Mouse (Mus musculus) midbrain, postnatal 0 days (tissue): Measurements from ENCODE around the gene Rnf217. TPM values are rescaled to one million over a fixed set of nuclear protein-coding genes. Genes with fewer than 3 reads are reported as not detected.

ENCODE experiments used
- ATAC-seq: fragments of 200-750 bp; cut with Nextera tagmentation; 2 replicates; pipeline ENCODE4 v1.8.0; 2017; ENCODE audit warnings: moderate number of reproducible peaks, mild to moderate bottlenecking, moderate TSS enrichment, moderate library complexity; ENCODE audit not compliant: low FRiP score
- DNase-seq: peaks from one replicate; pipeline ENCODE4 v3.0.0-alpha.2; 2015; ENCODE audit warnings: low spot score
- H3K27ac ChIP-seq: fragments of 300-500 bp; sonication (generic); 2 replicates; pipeline ENCODE4 v1.5.1; 2014; ENCODE audit warnings: low read depth, mild to moderate bottlenecking, low read length, mixed read lengths
- H3K27me3 ChIP-seq: fragments of 300-500 bp; sonication (generic); 2 replicates; pipeline ENCODE4 v1.6.1; 2014; ENCODE audit warnings: low read length, control low read depth, mixed read lengths; ENCODE audit not compliant: insufficient read depth
- H3K36me3 ChIP-seq: fragments of 300-500 bp; sonication (generic); 2 replicates; pipeline ENCODE4 v1.6.1; 2014; ENCODE audit warnings: low read length, control low read depth, mixed read lengths; ENCODE audit not compliant: insufficient read depth
- H3K4me1 ChIP-seq: fragments of 300-500 bp; sonication (generic); 2 replicates; pipeline ENCODE4 v1.6.1; 2014; ENCODE audit warnings: mild to moderate bottlenecking, control low read depth, antibody characterized with exemption, low read length, mixed read lengths; ENCODE audit not compliant: insufficient read depth
- H3K4me2 ChIP-seq: fragments of 300-500 bp; sonication (generic); 2 replicates; pipeline ENCODE4 v1.6.1; 2014; ENCODE audit warnings: low read depth, mild to moderate bottlenecking, low read length, mixed read lengths; ENCODE audit not compliant: poor library complexity, severe bottlenecking
- H3K4me3 ChIP-seq: fragments of 300-500 bp; sonication (generic); 2 replicates; pipeline ENCODE4 v1.5.1; 2014; ENCODE audit warnings: low read depth, mild to moderate bottlenecking, low read length, moderate library complexity
- H3K9ac ChIP-seq: fragments of 300-500 bp; sonication (generic); replicated peaks from 2 replicates; pipeline ENCODE4 v1.6.1; 2014; ENCODE audit warnings: mild to moderate bottlenecking, low read length, moderate library complexity, mixed read lengths; ENCODE audit not compliant: poor library complexity, severe bottlenecking
- H3K9me3 ChIP-seq: fragments of 300-500 bp; sonication (generic); 2 replicates; pipeline ENCODE4 v1.6.1; 2016; ENCODE audit warnings: low read length, control low read depth
- CTCF ChIP-seq: IDR thresholded peaks from 2 replicates; pipeline ENCODE4 v1.5.1; 2016; ENCODE audit warnings: antibody characterized with exemption, mild to moderate bottlenecking
- WGBS: fragments of 180-500 bp; shearing (Covaris S2); extraction: QIAGEN DNeasy Blood & Tissue Kit; methylation state at CpG from one replicate; pipeline ENCODE4 v1.1.7; 2014; 5-methylcytosine and 5-hydroxymethylcytosine counted together
- polyA plus RNA-seq: library from polyadenylated mRNA; unstranded; fragments of >200 nt; fragmentation: Nextera tagmentation; extraction: Ambion mirVana; gene quantifications from 2 replicates; pipeline ENCODE4 v1.2.1, GENCODE M21; 2015
- total RNA-seq: library from RNA; depleted of rRNA; stranded (reverse); fragments of >200 nt; gene quantifications from 2 replicates; pipeline ENCODE4 v1.2.3, GENCODE M21; 2014; rRNA removed

Gene Rnf217
- total and polyA plus RNA-seq, 2 experiments from 2014 or later, result 2.0 to 11.5 TPM

GRCm38 (mm10) chr10:31465424-31465823, 143.6 kb downstream of the Rnf217 start:
- TF ChIP-seq CTCF, result no peak
- Histone ChIP-seq H3K4me1 (no peaks in the 10 kb centered on the region), H3K27me3 (no peaks in the 10 kb centered on the region), H3K9me3 (no peaks in the 10 kb centered on the region), H3K27ac (no peak overlapping the region), H3K36me3 (no peaks in the 10 kb centered on the region), H3K4me3 (no peak overlapping the region), H3K9ac (no peak overlapping the region), H3K4me2 (no peak overlapping the region)
- ATAC-seq, result no peak
- DNase-seq, result no peak
- WGBS, result 86% methylated on average over 4 of the region's 4 CpGs

- Histone ChIP-seq H3K27ac (no peak overlapping the region), H3K9ac (no peak overlapping the region), H3K4me3 (no peak overlapping the region), H3K36me3 (no peaks in the 10 kb centered on the region), H3K4me1 (no peaks in the 10 kb centered on the region), H3K9me3 (no peaks in the 10 kb centered on the region), H3K4me2 (no peak overlapping the region), H3K27me3 (no peaks in the 10 kb centered on the region)
- DNase-seq, result no peak
- WGBS, result 93% methylated on average over 2 of the region's 2 CpGs
- no peak for TF ChIP-seq CTCF
- no peak for ATAC-seq
Observed at GRCm38 (mm10) chr10:31463044-31463443, 145.9 kb downstream of the Rnf217 start.

- no peak for TF ChIP-seq CTCF
- WGBS, result 46% methylated on average over 1 of the region's 1 CpGs
Observed at GRCm38 (mm10) chr10:31456806-31457205, 152.2 kb downstream of the Rnf217 start.

GRCm38 (mm10) chr10:31447083-31447482, 161.9 kb downstream of the Rnf217 start:
- no peaks in the 10 kb centered on the region for H3K36me3 ChIP-seq
- ATAC-seq (no peak), DNase-seq (no peak)
- no peaks in the 10 kb centered on the region for H3K9me3 ChIP-seq
- H3K9ac ChIP-seq, result no peak overlapping the region
- no peak overlapping the region for H3K27ac ChIP-seq
- no peaks in the 10 kb centered on the region for H3K27me3 ChIP-seq
- WGBS, result 58% methylated on average over 1 of the region's 1 CpGs
- no peak overlapping the region for H3K4me2 ChIP-seq
- H3K4me1 ChIP-seq, result no peaks in the 10 kb centered on the region
- H3K4me3 ChIP-seq, result no peak overlapping the region
- TF ChIP-seq CTCF, result no peak

More at GRCm38 (mm10) chr10:31456806-31457205, 152.2 kb downstream of the Rnf217 start:
- no peak for ATAC-seq
- H3K36me3 ChIP-seq, result no peaks in the 10 kb centered on the region
- no peak overlapping the region for H3K4me2 ChIP-seq
- no peak for DNase-seq
- no peak overlapping the region for H3K27ac ChIP-seq
- H3K4me3 ChIP-seq, result no peak overlapping the region
- H3K9me3 ChIP-seq, result no peaks in the 10 kb centered on the region
- no peaks in the 10 kb centered on the region for H3K27me3 ChIP-seq
- no peaks in the 10 kb centered on the region for H3K4me1 ChIP-seq
- no peak overlapping the region for H3K9ac ChIP-seq

GRCm38 (mm10) chr10:31445291-31446124, 163.5 kb downstream of the Rnf217 start, which contains the start of gene Tpd52l1:
Gene Tpd52l1 (minus strand): TSS chr10:31445958.
- WGBS, result 1% methylated on average over 59 of the region's 59 CpGs
- no peaks in the 10 kb centered on the region for H3K4me1 ChIP-seq
- no peaks in the 10 kb centered on the region for H3K9me3 ChIP-seq
- DNase-seq, result peak; percentile 91
- peak within 1 kb of the TSS; percentile 62 for H3K9ac ChIP-seq
- ATAC-seq, result peak; percentile 98
- no peak within 1 kb of the TSS for H3K27ac ChIP-seq
- H3K4me3 ChIP-seq, result peak within 1 kb of the TSS; percentile 61
- peak; percentile 95 for TF ChIP-seq CTCF
- no peaks in the 10 kb centered on the region for H3K27me3 ChIP-seq
- H3K36me3 ChIP-seq, result no peaks in the 10 kb centered on the region
- H3K4me2 ChIP-seq, result peak within 1 kb of the TSS; percentile 91

GRCm38 (mm10) chr10:31444206-31444605, 164.8 kb downstream of the Rnf217 start:
- no peaks in the 10 kb centered on the region for H3K9me3 ChIP-seq
- no peaks in the 10 kb centered on the region for H3K27me3 ChIP-seq
- no peak overlapping the region for H3K9ac ChIP-seq
- H3K27ac ChIP-seq, result no peak overlapping the region
- no peak for TF ChIP-seq CTCF
- ATAC-seq (no peak), DNase-seq (peak; percentile 21)
- no peaks in the 10 kb centered on the region for H3K36me3 ChIP-seq
- H3K4me1 ChIP-seq, result no peaks in the 10 kb centered on the region
- WGBS, result 58% methylated on average over 7 of the region's 7 CpGs
- no peak overlapping the region for H3K4me2 ChIP-seq
- no peak overlapping the region for H3K4me3 ChIP-seq

Other genes with a start within 250 kb of the Rnf217 start
- gene Tpd52l1, start 163.2 kb downstream of the Rnf217 start, total RNA-seq, result 30.1 and 30.2 TPM in 2 replicates
- gene Tpd52l1, start 163.2 kb downstream of the Rnf217 start, polyA plus RNA-seq, result 82.7 and 87.9 TPM in 2 replicates